ENCODE assay signal across 14 mouse cellular contexts in the genomic region with DNA sequence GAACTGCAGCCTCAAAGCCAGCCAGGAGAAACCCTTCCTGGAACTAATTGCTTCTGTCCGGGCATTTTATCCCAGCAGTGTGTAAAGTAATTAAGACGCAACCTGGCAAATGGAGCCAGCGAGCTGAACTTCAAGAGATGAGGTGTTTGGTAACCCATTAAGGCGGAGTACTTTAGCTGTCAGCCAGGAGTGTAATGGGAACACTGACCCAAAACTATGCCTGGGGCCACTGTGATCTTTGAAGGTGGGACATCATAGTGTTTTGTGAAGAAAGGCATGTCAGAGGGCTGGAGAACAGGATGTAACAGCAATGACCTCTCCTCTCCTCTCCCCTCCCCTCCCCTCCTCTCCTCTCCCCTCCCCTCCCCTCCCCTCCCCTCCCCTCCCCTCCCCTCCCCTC. TPM values are rescaled to one million over a fixed set of nuclear protein-coding genes. Genes with fewer than 3 reads are reported as not detected.
"Had no signal": no experiment of that assay in that cellular context is flagged by ENCODE, and none has a peak within 500 bp of the region (broad histone marks: within the 10 kb centered on the region; RNA-seq: fewer than 3 reads in every experiment).

No protein-coding gene starts in this region.

- H3K4me1 ChIP-seq: limb, embryonic 13.5 days; neural tube, embryonic 13.5 days had no signal

- DNase-seq: kidney, postnatal 36 days; layer of hippocampus, adult 9-11 months; layer of hippocampus, postnatal 36 days; lung, adult 18-20 months; lung, postnatal 36 days; midbrain, embryonic 14.5 days; right cerebral cortex, postnatal 14 days; thymus, adult 18-20 months; thymus, postnatal 14 days had no signal

- H3K27ac ChIP-seq: limb, embryonic 13.5 days; liver, embryonic 14.5 days; neural tube, embryonic 13.5 days had no signal

- ATAC-seq: intestine, embryonic 16.5 days had no signal

- H3K4me3 ChIP-seq: limb, embryonic 13.5 days; neural tube, embryonic 13.5 days had no signal

- H3K27me3 ChIP-seq: neural tube, embryonic 13.5 days had no signal

- H3K4me2 ChIP-seq: limb, embryonic 13.5 days; neural tube, embryonic 13.5 days had no signal

- H3K9ac ChIP-seq: limb, embryonic 13.5 days; liver, embryonic 14.5 days; neural tube, embryonic 13.5 days had no signal

- H3K9me3 ChIP-seq: limb, embryonic 13.5 days; neural tube, embryonic 13.5 days had no signal

- H3K36me3 ChIP-seq: limb, embryonic 13.5 days; neural tube, embryonic 13.5 days had no signal

RNA-seq across cellular contexts. Expression of a gene that starts 7.5 kb away (rescaled TPM):
- total RNA-seq: monocyte, adult 5-6 weeks had no signal
